Mouse (Mus musculus) cerebellum, adult 2 months (tissue): ENCODE data around the gene Lasp1. TPM values are rescaled to one million over a fixed set of nuclear protein-coding genes. Genes with fewer than 3 reads are reported as not detected.

Experiments
- DNase-seq, 2 experiments: peaks; one replicate each; pipeline ENCODE4 v3.0.0; 2021
- H3K27ac ChIP-seq: fragments of 200-500 bp; 2 replicates; pipeline ENCODE4 v1.5.1; 2012; ENCODE audit warnings: low read length, control low read depth, inconsistent platforms; ENCODE audit not compliant: insufficient read depth
- H3K27me3 ChIP-seq: fragments of 200-500 bp; 2 replicates; pipeline ENCODE4 v1.6.1; 2012; ENCODE audit warnings: inconsistent platforms, mild to moderate bottlenecking, low read length, moderate library complexity; ENCODE audit not compliant: control insufficient read depth, insufficient read depth
- H3K4me1 ChIP-seq: fragments of 200-500 bp; 2 replicates; pipeline ENCODE4 v1.6.1; 2011; ENCODE audit warnings: low read length; ENCODE audit not compliant: control insufficient read depth, insufficient read depth
- H3K4me3 ChIP-seq: fragments of 200-500 bp; replicated peaks from 2 replicates; pipeline ENCODE3; 2011; ENCODE audit warnings: mild to moderate bottlenecking, low read depth, low read length, control low read depth; ENCODE audit not compliant: insufficient read depth
- CTCF ChIP-seq: fragments of 200-500 bp; IDR thresholded peaks from 2 replicates; pipeline ENCODE4 v1.5.1; 2011; ENCODE audit warnings: low read depth, mild to moderate bottlenecking, control low read depth, low read length, moderate library complexity, borderline replicate concordance; ENCODE audit not compliant: insufficient read depth
- POLR2A ChIP-seq: fragments of 200-500 bp; IDR thresholded peaks from 2 replicates; pipeline ENCODE4 v1.6.1; 2011; ENCODE audit warnings: low read length, control low read depth, borderline replicate concordance; ENCODE audit not compliant: insufficient read depth
- WGBS: fragments of 180-500 bp; shearing (Covaris S2); methylation state at CpG from one replicate; pipeline ENCODE4 v1.1.7; 2018; 5-methylcytosine and 5-hydroxymethylcytosine counted together
- polyA plus RNA-seq: library from polyadenylated mRNA; depleted of rRNA; stranded (reverse); fragments of >200 nt; gene quantifications from 2 replicates; pipeline ENCODE4 v1.2.3, GENCODE M21; 2012

Lasp1 gene
- polyA plus RNA-seq, 1 experiment: 74.9 TPM

DNA sequence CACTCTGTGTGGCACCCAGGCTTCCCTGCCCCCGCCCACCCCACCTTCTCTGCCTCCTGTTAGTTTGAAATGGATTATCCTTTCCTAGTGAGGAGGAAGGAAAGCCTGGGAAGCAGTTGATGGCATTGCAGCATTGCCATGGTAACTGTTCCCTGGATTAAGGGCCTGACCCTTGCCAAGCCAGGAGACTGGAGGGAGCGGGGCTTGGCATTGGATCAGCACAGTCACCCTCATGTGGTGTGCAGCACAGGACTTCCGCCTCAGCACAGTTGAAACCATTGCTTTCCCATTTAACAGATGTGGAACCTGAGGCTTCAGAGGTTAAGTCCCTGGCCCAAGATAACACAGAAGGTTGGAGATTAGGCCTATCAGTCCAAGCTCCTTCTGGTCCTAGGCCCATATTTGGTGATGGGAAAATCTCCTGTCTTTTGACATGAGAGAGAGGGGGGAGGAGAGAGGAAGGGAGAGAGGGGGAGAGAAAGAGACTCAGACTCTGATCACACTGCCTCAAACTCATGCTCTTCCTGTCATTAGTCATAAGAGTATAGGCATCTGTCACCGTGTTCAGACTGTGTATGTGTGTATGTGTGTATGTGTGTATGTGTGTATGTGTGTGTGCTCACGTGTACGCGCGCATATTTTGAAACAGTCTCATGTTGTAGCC, 22.7 kb downstream of the Lasp1 start:
- TF ChIP-seq CTCF (no peak), POLR2A (no peak)
- H3K4me1 ChIP-seq: peaks cover 44% of the 10 kb centered on the region
- H3K27ac ChIP-seq: no peak overlapping the region
- WGBS: 87% methylated on average over 8 of the region's 8 CpGs
- no peak overlapping the region for H3K4me3 ChIP-seq
- H3K27me3 ChIP-seq: no peaks in the 10 kb centered on the region
- DNase-seq: no peak

GRCm38 (mm10) chr11:97822840-97823603, 24.2 kb downstream of the Lasp1 start:
- TF ChIP-seq CTCF: no peak
- 0 out of 2 replicates have a peak, but pooled peaks have one; percentile 15 for TF ChIP-seq POLR2A
- Histone ChIP-seq H3K27me3 (no peaks in the 10 kb centered on the region), H3K27ac (peak overlapping the region; percentile 93), H3K4me3 (no peak overlapping the region), H3K4me1 (peaks cover 37% of the 10 kb centered on the region)
- DNase-seq: peak; percentile 73 to 81
- 12% methylated on average over 20 of the region's 20 CpGs for WGBS

- 75% methylated on average over 11 of the region's 11 CpGs for WGBS
- no peak overlapping the region; the same call in 1 of the 2 replicates for H3K27ac ChIP-seq
- no peak for DNase-seq
Measured at GRCm38 (mm10) chr11:97824168-97824567, 25.4 kb downstream of the Lasp1 start.

GRCm38 (mm10) chr11:97824895-97825294, 26.1 kb downstream of the Lasp1 start:
- WGBS: 51% methylated on average over 6 of the region's 6 CpGs
- Histone ChIP-seq H3K4me3 (no peak overlapping the region), H3K27ac (no peak overlapping the region), H3K4me1 (peaks cover 26% of the 10 kb centered on the region), H3K27me3 (no peaks in the 10 kb centered on the region)
- TF ChIP-seq CTCF: no peak
- TF ChIP-seq POLR2A: no peak
- no peak for DNase-seq

More at GRCm38 (mm10) chr11:97824168-97824567, 25.4 kb downstream of the Lasp1 start:
- no peaks in the 10 kb centered on the region for H3K27me3 ChIP-seq
- TF ChIP-seq POLR2A (no peak), CTCF (no peak)
- H3K4me1 ChIP-seq: peaks cover 26% of the 10 kb centered on the region
- H3K4me3 ChIP-seq: no peak overlapping the region

- Histone ChIP-seq H3K27ac (no peak overlapping the region), H3K27me3 (no peaks in the 10 kb centered on the region), H3K4me3 (no peak overlapping the region), H3K4me1 (peaks cover 26% of the 10 kb centered on the region)
- TF ChIP-seq CTCF (no peak), POLR2A (no peak)
- DNase-seq: no peak
- WGBS: 83% methylated on average over 10 of the region's 10 CpGs
Measured at GRCm38 (mm10) chr11:97825295-97825694, 26.5 kb downstream of the Lasp1 start.

DNA sequence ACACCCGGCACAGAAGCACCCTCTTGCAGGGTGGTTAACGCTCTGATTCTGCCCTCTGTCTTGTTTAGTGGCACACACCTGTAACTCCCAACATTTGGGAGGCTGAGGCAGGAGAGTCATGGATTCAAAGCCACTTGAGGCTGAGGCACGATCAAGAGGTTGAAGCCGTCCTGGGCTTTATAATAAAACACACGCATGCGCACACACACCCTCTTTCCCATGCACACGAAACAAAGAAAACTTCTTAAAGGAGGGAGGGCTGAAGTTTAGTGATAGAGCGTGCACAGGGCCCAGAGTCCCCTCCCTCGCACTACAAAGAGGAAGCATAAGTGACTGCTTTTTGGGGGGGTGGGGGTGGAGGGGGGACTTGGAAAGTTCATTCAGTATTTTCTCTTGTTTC, 27.2 kb downstream of the Lasp1 start:
- Histone ChIP-seq H3K27me3 (no peaks in the 10 kb centered on the region), H3K27ac (no peak overlapping the region), H3K4me3 (no peak overlapping the region), H3K4me1 (peaks cover 21% of the 10 kb centered on the region)
- 89% methylated on average over 9 of the region's 9 CpGs for WGBS
- no peak for TF ChIP-seq CTCF
- no peak for DNase-seq

GRCm38 (mm10) chr11:97826414-97826813, 27.6 kb downstream of the Lasp1 start:
- Histone ChIP-seq H3K4me3 (no peak overlapping the region), H3K27me3 (no peaks in the 10 kb centered on the region), H3K27ac (no peak overlapping the region), H3K4me1 (peaks cover 20% of the 10 kb centered on the region)
- no peak for DNase-seq
- 80% methylated on average over 7 of the region's 7 CpGs for WGBS
- TF ChIP-seq CTCF (no peak), POLR2A (no peak)

- peaks cover 18% of the 10 kb centered on the region for H3K4me1 ChIP-seq
- H3K4me3 ChIP-seq: no peak overlapping the region
- no peaks in the 10 kb centered on the region for H3K27me3 ChIP-seq
- no peak for DNase-seq
- TF ChIP-seq POLR2A: no peak
- TF ChIP-seq CTCF: no peak
- WGBS: 90% methylated on average over 6 of the region's 6 CpGs
- no peak overlapping the region for H3K27ac ChIP-seq
Measured at GRCm38 (mm10) chr11:97827654-97828053, 28.9 kb downstream of the Lasp1 start.
